Mouse (Mus musculus) olfactory bulb, adult 2 months (tissue): ENCODE measurements around the gene Vamp5.

Source experiments
- CTCF ChIP-seq: fragments of 200-500 bp; IDR thresholded peaks from 2 replicates; pipeline ENCODE4 v1.5.1; 2012; ENCODE audit warnings: low read depth, mild to moderate bottlenecking, low read length, moderate library complexity; ENCODE audit not compliant: insufficient read depth
- POLR2A ChIP-seq: fragments of 200-500 bp; IDR thresholded peaks from 2 replicates; pipeline ENCODE4 v1.6.1; 2012; ENCODE audit warnings: mild to moderate bottlenecking, low read depth, low read length, moderate library complexity; ENCODE audit not compliant: insufficient read depth

DNA sequence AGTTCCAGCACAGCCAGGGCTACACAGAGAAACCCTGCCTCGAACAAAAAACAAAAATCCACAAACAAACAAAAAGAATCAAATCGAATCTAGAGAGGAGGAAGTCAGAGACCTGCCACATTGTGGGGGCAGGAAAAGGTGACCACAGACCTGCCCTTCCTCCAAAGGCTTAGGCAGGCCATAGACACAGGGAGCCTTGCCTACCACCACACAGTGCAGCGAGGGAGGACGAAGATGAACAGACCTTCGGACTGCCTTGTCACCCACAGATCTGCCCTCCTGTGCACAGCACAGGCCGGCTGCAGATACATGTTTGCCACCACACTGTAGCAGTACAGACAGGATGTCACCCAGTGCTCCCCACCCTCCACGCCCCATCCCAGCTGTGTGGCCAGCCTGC, 30.2 kb upstream of the Vamp5 start:
- TF ChIP-seq POLR2A = no peak
- no peak for TF ChIP-seq CTCF
